Mouse (Mus musculus) neural tube, embryonic 11.5 days (tissue): ENCODE results near the gene Gli1. TPM values are rescaled to one million over a fixed set of nuclear protein-coding genes. Genes with fewer than 3 reads are reported as not detected.

Experiments used
- ATAC-seq: fragments of 200-750 bp; cut with Nextera tagmentation; 2 replicates; pipeline ENCODE4 v1.8.0; 2017; ENCODE audit warnings: moderate number of reproducible peaks, mild to moderate bottlenecking, moderate TSS enrichment, moderate library complexity; ENCODE audit not compliant: insufficient read depth, low FRiP score, low TSS enrichment
- DNase-seq: peaks from one replicate; pipeline ENCODE4 v3.0.0-alpha.2; 2015; ENCODE audit warnings: low spot score
- H3K27ac ChIP-seq: fragments of 300-500 bp; sonication (generic); 2 replicates; pipeline ENCODE4 v1.5.1; 2014; ENCODE audit warnings: low read depth, mild to moderate bottlenecking, low read length
- H3K27me3 ChIP-seq: fragments of 300-500 bp; sonication (generic); 2 replicates; pipeline ENCODE4 v1.6.1; 2014; ENCODE audit warnings: mild to moderate bottlenecking, low read length, mixed read lengths; ENCODE audit not compliant: control insufficient read depth, insufficient read depth
- H3K36me3 ChIP-seq: fragments of 300-500 bp; sonication (generic); 2 replicates; pipeline ENCODE4 v1.6.1; 2014; ENCODE audit warnings: mild to moderate bottlenecking, low read length, moderate library complexity, mixed read lengths; ENCODE audit not compliant: control insufficient read depth, insufficient read depth
- H3K4me1 ChIP-seq: fragments of 300-500 bp; sonication (generic); 2 replicates; pipeline ENCODE4 v1.6.1; 2014; ENCODE audit warnings: low read length, mixed read lengths; ENCODE audit not compliant: control insufficient read depth, insufficient read depth
- H3K4me2 ChIP-seq: fragments of 300-500 bp; sonication (generic); 2 replicates; pipeline ENCODE4 v1.6.1; 2014; ENCODE audit warnings: low read depth, mild to moderate bottlenecking, moderate library complexity
- H3K4me3 ChIP-seq: fragments of 300-500 bp; sonication (generic); 2 replicates; pipeline ENCODE4 v1.5.1; 2014; ENCODE audit warnings: low read depth, low read length
- H3K9ac ChIP-seq: fragments of 300-500 bp; sonication (generic); 2 replicates; pipeline ENCODE4 v1.6.1; 2014; ENCODE audit warnings: mild to moderate bottlenecking, low read length
- H3K9me3 ChIP-seq: fragments of 300-500 bp; sonication (generic); 2 replicates; pipeline ENCODE4 v1.6.1; 2016; ENCODE audit warnings: low read length; ENCODE audit not compliant: control insufficient read depth
- WGBS: fragments of 180-500 bp; shearing (Covaris S2); extraction: QIAGEN DNeasy Blood & Tissue Kit; methylation state at CpG from one replicate; pipeline ENCODE4 v1.1.7; 2014; 5-methylcytosine and 5-hydroxymethylcytosine counted together
- polyA plus RNA-seq: library from polyadenylated mRNA; unstranded; fragments of >200 nt; fragmentation: Nextera tagmentation; extraction: Ambion mirVana; gene quantifications from 2 replicates; pipeline ENCODE4 v1.2.1, GENCODE M21; 2014

Gene Gli1
- polyA plus RNA-seq, 1 experiment from 2014 or later = 3.8 TPM

GRCm38 (mm10) chr10:127332211-127332874, 9.4 kb downstream of the Gli1 start:
- Histone ChIP-seq H3K27me3 (peaks cover 11% of the 10 kb centered on the region), H3K4me1 (no peaks in the 10 kb centered on the region), H3K27ac (no peak overlapping the region), H3K4me2 (peak overlapping the region; percentile 12; the same call in 1 of the 2 replicates), H3K9me3 (no peaks in the 10 kb centered on the region), H3K36me3 (peaks cover 6% of the 10 kb centered on the region), H3K9ac (no peak overlapping the region), H3K4me3 (no peak overlapping the region)
- 48% methylated on average over 31 of the region's 31 CpGs for WGBS
- no peak for ATAC-seq
- no peak for DNase-seq

DNA sequence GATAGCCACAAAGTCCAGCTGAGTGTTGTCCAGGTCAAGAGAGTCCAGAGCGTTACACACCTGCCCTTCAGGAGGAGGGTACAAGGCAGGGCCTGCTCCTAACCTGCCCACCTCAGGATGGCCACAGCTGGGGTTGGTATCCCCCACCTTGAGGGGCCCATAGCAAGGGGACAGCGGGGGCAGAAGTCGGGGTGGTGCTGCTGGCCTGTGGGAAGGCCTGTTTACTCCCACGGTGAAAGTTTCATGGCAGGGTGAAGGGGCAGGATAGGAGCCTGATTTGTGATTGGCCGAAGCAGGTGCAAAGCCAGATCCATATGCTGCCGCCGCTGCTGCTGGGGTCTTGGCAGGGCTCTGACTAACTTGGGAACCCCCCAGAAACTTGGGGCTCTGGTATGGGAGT, 11.6 kb downstream of the Gli1 start:
- Histone ChIP-seq H3K4me3 (no peak overlapping the region), H3K4me1 (peaks cover 6% of the 10 kb centered on the region), H3K9ac (no peak overlapping the region), H3K36me3 (peaks cover 6% of the 10 kb centered on the region), H3K27ac (no peak overlapping the region), H3K27me3 (peaks cover 31% of the 10 kb centered on the region), H3K4me2 (no peak overlapping the region), H3K9me3 (no peaks in the 10 kb centered on the region)
- no peak for DNase-seq
- WGBS = 90% methylated on average over 7 of the region's 7 CpGs
- ATAC-seq = no peak

DNA sequence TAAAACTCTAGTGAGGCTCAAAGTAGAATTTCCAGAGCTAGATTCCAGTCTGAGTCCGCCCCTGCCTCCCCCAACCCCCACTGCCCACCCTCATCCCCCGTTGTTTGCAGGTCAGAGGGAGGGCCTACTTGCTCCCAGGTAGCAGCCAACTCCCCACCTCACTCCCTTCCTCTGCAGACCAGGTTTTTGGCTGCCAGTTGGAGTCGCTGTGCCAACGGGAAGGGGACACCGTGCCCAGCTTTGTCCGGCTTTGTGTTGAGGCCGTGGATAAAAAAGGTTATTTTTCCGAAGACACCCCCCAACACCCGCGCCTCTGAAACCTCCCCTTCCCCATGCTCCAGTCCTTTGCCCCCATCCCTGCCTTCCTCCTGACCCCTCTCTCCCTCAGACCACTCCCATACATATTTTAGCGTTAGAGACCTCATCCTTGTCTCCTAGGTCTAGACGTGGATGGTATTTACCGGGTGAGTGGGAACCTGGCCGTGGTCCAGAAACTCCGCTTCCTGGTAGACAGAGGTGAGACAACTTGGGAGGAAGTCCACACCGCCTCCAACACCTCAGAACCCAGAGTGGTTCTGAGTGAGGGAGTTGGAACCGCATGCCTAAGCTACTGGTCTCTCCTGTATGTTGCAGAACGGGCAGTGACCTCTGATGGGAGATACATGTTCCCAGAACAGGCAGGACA, 14.2 kb downstream of the Gli1 start:
- Histone ChIP-seq H3K9ac (no peak overlapping the region), H3K27me3 (peaks cover 37% of the 10 kb centered on the region), H3K36me3 (peaks cover 4% of the 10 kb centered on the region; the same call in 1 of the 2 replicates), H3K9me3 (no peaks in the 10 kb centered on the region), H3K27ac (no peak overlapping the region), H3K4me2 (no peak overlapping the region), H3K4me1 (peaks cover 6% of the 10 kb centered on the region), H3K4me3 (no peak overlapping the region)
- no peak for DNase-seq
- WGBS = 54% methylated on average over 18 of the region's 18 CpGs
- no peak for ATAC-seq

DNA sequence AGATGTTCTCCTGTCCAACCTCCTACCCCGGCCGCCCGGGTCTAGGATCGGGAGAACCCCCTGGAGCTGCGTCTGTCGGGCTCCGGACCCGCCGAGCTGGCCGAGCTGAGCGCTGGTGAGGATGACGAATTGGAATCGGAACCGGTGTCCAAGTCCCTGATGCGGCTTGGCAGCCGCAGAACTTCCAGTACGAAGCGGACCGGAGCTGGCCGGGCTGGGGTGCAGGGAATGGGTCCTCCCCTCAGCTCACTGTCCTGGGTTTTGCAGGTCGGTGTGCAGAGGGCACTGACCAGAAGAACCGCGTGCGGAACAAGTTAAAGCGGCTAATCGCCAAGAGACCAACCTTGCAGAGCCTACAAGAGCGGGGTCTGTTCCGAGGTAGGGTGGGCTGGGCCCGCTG, 14.9 kb downstream of the Gli1 start:
- no peak for ATAC-seq
- H3K9ac ChIP-seq = peak overlapping the region; percentile 26
- DNase-seq = no peak
- peaks cover 6% of the 10 kb centered on the region for H3K4me1 ChIP-seq
- peaks cover 37% of the 10 kb centered on the region for H3K27me3 ChIP-seq
- no peaks in the 10 kb centered on the region for H3K36me3 ChIP-seq
- H3K4me3 ChIP-seq = peak overlapping the region; percentile 31
- H3K27ac ChIP-seq = no peak overlapping the region
- no peaks in the 10 kb centered on the region for H3K9me3 ChIP-seq
- peak overlapping the region; percentile 47 for H3K4me2 ChIP-seq
- WGBS = 5% methylated on average over 29 of the region's 29 CpGs

DNA sequence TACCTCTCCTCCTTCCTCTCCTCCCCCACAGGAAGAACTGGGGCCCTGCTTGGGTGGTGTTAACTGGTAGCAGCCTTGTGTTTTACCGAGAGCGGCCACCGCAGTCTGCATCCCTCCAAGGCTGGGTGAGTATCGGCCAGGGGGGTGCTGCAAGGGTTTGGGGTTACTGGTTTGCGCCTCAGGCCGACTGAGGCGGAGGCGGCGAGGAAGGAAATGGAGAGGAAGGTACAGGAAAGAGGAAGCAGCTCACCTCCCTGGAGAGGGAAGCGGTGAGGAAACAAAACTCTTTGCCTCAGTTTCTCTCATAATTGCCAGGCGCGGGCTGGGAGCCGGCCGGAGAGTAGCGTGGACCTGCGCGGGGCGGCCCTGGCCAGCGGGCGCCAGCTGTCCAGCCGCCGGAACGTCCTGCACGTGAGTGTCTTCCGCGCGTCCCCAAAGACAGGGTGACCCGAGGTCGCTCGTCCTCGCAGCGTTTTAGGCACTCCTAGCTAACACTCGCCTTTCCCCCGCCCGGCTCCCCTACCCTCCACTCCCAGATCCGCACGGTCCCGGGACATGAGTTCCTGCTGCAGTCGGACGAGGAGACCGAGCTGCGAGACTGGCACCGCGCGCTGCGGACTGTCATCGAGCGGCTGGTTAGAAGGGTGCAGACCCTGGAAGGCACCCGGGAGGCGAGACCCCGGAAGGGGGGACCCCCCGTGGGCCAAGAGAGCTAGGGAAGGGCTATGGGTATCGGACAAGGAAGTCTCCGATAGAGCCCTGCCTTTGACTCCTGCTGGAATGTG, 15.6 kb downstream of the Gli1 start:
- Histone ChIP-seq H3K27me3 (peaks cover 37% of the 10 kb centered on the region), H3K4me1 (peaks cover 6% of the 10 kb centered on the region), H3K9me3 (no peaks in the 10 kb centered on the region), H3K36me3 (no peaks in the 10 kb centered on the region), H3K4me3 (peak overlapping the region; percentile 31), H3K27ac (no peak overlapping the region), H3K9ac (peak overlapping the region; percentile 26), H3K4me2 (peak overlapping the region; percentile 47)
- ATAC-seq (no peak), DNase-seq (peak; percentile 57)
- under 1% methylated on average over 53 of the region's 54 CpGs for WGBS

GRCm38 (mm10) chr10:127325454-127326016, 16.2 kb downstream of the Gli1 start:
- DNase-seq (no peak), ATAC-seq (no peak)
- no peak overlapping the region for H3K27ac ChIP-seq
- H3K9ac ChIP-seq = no peak overlapping the region
- no peaks in the 10 kb centered on the region for H3K9me3 ChIP-seq
- no peaks in the 10 kb centered on the region for H3K36me3 ChIP-seq
- H3K4me2 ChIP-seq = peak overlapping the region; percentile 47; the same call in 1 of the 2 replicates
- H3K4me1 ChIP-seq = peaks cover 6% of the 10 kb centered on the region
- 0 out of 2 replicates have a peak overlapping the region, but pooled peaks have one; percentile 31 for H3K4me3 ChIP-seq
- WGBS = 24% methylated on average over 14 of the region's 14 CpGs
- peaks cover 37% of the 10 kb centered on the region for H3K27me3 ChIP-seq

DNA sequence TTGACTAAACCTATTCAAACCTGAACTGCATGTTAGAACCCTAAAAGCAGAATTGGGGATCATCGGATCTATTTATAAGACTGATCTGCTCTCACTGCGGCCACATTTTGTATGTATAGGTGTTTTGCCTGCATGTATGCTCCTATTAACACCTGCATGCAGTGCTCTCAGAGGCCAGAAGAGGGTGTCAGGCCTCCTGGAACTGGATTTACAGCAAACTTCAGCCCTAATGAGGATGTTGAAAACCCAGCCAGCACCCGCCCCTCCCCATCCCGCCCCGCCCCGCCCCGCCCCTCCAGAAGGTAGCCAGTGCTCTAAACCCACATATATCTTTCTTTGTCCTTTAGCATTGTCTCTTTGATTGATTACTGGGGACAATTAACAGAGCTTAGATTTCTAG, 17.3 kb downstream of the Gli1 start:
- no peaks in the 10 kb centered on the region for H3K9me3 ChIP-seq
- 12% methylated on average over 7 of the region's 7 CpGs for WGBS
- no peaks in the 10 kb centered on the region for H3K36me3 ChIP-seq
- peak; percentile 44 for DNase-seq
- ATAC-seq = no peak
- H3K27ac ChIP-seq = no peak overlapping the region
- H3K4me1 ChIP-seq = peaks cover 6% of the 10 kb centered on the region
- H3K27me3 ChIP-seq = peaks cover 37% of the 10 kb centered on the region
- H3K4me2 ChIP-seq = no peak overlapping the region
- H3K9ac ChIP-seq = no peak overlapping the region
- H3K4me3 ChIP-seq = no peak overlapping the region

DNA sequence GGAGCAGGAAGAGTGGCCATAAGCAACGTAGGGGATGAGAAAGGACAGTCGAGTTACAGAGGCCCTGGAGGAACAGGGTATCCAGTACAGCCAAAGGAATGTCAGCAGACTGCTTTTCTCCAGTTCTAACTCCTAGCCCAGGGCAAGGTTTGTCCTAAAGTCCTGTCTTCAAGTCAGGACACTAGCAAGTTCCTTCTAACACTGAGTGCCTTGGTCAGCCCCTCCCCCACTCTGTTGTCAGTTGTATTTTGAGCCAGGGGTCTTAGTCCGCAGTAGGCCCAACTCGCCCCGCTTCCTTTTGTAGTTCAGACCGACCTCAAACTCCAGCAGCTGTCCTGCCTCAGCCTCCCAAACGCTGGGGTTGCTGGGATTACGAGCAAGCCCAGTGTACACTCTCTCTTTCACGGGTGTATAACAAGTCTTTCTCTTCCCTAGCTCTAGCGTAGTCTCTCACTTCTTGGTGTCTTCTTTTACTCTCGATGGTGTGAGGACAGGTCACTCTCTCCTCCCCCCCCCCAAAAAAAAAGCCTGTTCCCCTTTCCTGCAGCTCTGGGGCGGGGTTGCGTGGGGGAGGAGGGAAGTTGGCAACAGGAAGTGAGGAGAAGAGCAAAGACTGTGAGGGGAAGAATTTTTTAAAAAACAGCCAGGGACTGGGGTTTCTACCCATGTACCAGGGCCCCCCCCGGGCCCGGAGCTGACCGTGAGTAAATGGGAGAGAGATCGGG, 18.5 kb downstream of the Gli1 start:
- Histone ChIP-seq H3K4me3 (no peak overlapping the region), H3K4me2 (no peak overlapping the region), H3K9ac (no peak overlapping the region), H3K27ac (no peak overlapping the region), H3K27me3 (peaks cover 35% of the 10 kb centered on the region), H3K9me3 (no peaks in the 10 kb centered on the region), H3K36me3 (no peaks in the 10 kb centered on the region), H3K4me1 (peaks cover 6% of the 10 kb centered on the region)
- ATAC-seq (no peak), DNase-seq (no peak)
- WGBS = 79% methylated on average over 17 of the region's 17 CpGs
